Mouse (Mus musculus) frontal cortex, postnatal 25 days (tissue): Measurements from ENCODE around the gene Olfr934.

Source experiments
- DNase-seq, 2 experiments: peaks; one replicate each; pipeline ENCODE4 v3.0.0; 2022; ENCODE audit warnings: low spot score in 2 of 2

Olfr934 gene

GRCm38 (mm10) chr9:38988215-38988614, at the start of gene Olfr934:
Gene Olfr934 (minus strand): TSS chr9:38988315.
- no peak for DNase-seq

DNA sequence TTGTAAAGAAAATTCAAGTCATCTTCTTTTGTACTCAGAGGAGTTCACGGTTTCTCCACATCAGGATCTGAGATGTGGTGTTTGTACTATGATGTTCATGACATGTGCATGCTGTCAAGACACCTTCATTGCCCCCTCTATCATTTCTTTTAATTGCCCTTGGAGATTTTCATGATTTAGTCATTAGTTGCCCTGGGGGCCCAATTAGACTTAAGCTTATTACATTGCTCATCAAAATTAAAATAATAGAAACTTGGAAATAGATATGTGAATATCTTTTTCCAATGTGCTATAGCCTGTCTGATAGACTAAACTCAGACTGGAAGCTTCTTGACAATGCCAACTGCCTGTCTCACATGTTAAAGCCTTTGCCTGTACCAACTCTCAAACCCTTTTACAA, 35.2 kb upstream of the Olfr934 start, which contains the start of gene Olfr146:
Gene Olfr146 (minus strand): TSS at position 101 of the 400 bp plus-strand sequence.
- DNase-seq, result no peak

DNA sequence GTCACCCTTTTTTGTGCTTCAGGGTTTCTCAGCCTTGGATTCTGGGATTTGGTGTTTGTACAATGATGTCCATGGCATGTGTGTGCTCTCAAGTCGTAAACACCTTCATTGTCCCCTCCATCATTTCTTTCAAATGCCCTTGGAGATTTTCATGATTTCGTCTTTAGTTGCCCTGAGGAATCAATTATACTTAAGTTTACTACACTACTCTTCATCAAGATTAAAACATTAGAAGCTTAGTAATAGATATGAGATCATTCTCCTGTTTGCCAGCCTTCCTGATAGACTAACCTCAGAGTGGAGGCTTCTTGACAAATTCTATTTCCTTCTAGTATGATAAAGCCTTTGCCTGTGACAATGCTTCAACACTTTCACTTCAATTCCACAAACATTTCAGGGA, 11.5 kb upstream of the Olfr934 start, which contains the start of gene Olfr935:
Gene Olfr935 (minus strand): TSS at position 101 of the 400 bp plus-strand sequence.
- no peak for DNase-seq

DNA sequence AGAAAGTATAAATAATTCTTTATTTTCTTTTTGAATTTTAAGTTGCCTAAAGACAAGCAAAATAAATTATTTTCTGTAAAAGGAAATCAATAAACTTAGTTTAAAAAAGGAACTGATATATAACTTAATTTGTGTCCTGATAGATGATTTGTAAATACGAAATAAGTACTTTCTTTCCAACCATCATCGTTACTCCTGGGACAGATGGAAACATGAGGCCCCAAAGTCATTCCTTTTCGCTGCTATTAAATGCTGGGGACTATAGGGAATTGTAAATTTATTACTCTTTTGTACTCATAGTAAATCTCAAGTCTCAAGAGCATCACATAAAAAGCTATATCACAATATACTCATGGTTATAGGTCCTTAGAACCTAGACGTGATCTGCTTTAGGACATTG, 16.1 kb downstream of the Olfr934 start, which contains the start of gene Olfr933:
Gene Olfr933 (plus strand): TSS at position 301 of the 400 bp plus-strand sequence.
- DNase-seq, result no peak

DNA sequence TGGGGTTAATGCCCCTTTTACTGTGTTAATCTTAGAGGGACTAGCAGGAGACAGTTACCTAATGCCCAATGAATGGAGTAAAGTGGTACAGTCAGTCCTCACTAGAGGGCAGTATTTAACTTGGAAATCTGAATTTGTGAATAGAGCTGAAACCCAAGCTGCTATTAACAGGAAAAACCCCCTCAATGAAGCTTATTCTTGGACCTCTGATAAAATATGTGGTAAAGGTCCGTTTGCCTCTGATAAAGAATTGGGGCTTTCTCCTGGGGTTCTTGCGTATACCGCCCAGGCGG, 34.0 kb downstream of the Olfr934 start:
- DNase-seq, result no peak

GRCm38 (mm10) chr9:38953401-38954123, 34.6 kb downstream of the Olfr934 start:
- no peak for DNase-seq
